Mouse (Mus musculus) left cerebral cortex, postnatal 36 days (tissue): ENCODE measurements around the gene Tmem42. TPM values are rescaled to one million over a fixed set of nuclear protein-coding genes. Genes with fewer than 3 reads are reported as not detected.

Experiments used
- DNase-seq, 2 experiments: peaks; one replicate each; pipeline ENCODE4 v3.0.0; 2021 to 2022; ENCODE audit warnings: low spot score in 2 of 2, mixed read lengths in 1 of 2
- intact Hi-C: fragments of 180-260 bp; cut with DNase I; formaldehyde crosslinking; loops from one replicate; pipeline ENCODE4 v1.15.1; 2025
- total RNA-seq, 2 experiments: library from RNA; stranded (reverse); gene quantifications; 2 replicates each; pipeline ENCODE4 v1.2.3; 2021

Gene Tmem42
- 10 to 100 TPM; 29.0 to 32.3 TPM for total RNA-seq

- intact Hi-C loops: loop anchor here (2.0 to 5.0 kb wide), 2 partner anchors 69 to 92 kb away; partner anchors contain the start of genes 1110059G10Rik, Exosc7, Kif15 and Zdhhc3
- peak; percentile 89 to 91 for DNase-seq
Observed at GRCm38 (mm10) chr9:123020995-123021631, at the start of gene Tmem42. Tmem42 (plus strand) TSS chr9:123021326.

DNA sequence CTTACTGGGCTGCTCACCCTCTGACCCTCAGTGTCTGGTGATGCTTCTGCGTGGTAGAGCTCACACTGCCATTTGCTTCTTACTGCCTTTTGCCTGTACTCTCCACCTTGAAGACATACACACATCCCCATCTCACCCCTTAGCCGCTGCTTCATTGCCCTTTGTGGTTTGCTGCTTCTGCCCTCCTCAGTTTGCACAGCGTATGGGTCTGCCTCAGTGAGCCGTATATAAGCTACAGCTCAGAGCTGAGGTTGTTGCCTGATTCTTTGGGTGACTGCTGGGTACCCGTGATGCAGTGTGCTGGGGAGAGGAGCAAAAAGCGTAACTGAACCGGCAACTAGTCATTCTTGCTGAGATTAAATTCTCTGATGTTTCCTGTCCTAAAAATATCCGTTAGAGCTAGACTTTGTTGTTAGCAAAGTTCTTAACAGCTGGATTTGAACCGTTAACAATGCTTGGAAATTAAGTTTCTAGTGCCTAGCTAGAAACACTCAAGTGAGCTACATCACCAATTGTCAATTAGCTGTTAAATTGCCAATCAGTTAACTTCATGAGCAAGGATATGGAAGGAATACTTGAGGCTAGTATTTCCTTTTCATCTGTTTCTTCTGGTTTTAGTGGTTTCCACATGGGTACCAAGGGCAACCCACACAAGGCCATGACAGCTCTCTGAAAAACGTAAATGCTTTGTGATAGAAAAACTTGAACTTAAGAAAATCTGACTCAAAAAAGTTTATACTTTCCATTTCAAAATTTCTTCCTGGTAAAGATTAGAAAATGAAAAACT is 22.5 kb upstream of the Tmem42 start:
- intact Hi-C loops: no loop called here
- no peak for DNase-seq

DNA sequence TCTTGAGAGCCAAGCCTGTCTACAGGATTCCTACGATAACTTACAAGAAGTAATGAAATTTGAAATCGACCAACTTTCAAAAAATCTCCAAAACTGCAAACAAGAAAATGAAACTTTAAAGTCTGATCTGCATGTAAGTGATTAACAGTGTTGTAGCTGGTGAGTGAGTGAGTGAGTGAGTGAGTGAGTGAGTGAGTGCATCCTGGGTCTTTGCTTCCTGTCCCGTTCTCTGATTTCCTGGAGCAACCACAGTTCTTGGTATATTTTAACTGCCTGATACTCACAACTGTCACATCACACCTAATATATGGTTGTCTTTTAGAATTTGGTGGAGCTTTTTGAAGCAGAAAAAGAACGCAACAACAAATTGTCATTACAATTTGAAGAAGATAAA is 21.9 kb upstream of the Tmem42 start:
- intact Hi-C loops: no loop called here
- no peak for DNase-seq

DNA sequence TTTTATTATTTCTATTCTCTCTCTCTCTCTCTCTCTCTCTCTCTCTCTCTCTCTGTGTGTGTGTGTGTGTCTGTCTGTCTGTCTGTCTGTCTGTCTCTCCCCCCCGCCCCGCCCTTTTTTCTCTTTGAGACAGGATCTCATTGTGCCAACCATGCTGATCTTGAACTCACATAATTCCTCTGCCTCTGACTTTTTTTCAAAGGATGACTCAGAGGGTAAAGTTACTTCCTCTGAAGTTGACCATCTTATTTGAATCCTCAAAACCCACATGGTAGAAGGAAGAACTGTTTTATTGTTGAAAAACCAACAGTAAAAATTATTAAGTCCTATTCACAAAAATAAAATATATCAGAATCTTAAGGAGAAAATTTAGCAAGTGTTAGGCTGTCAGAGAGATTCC is 16.4 kb upstream of the Tmem42 start:
- intact Hi-C loops: no loop called here
- DNase-seq: no peak

- no peak for DNase-seq
- intact Hi-C loops: no loop called here
Observed at GRCm38 (mm10) chr9:123006071-123006470, 15.1 kb upstream of the Tmem42 start.

GRCm38 (mm10) chr9:123021636-123022379 is 682 bp downstream of the Tmem42 start:
- intact Hi-C loops: loop anchor here (2.0 to 5.0 kb wide), 2 partner anchors 70 to 91 kb away; partner anchors contain the start of genes 1110059G10Rik, Exosc7, Kif15 and Zdhhc3
- DNase-seq: peak; percentile 16 to 18

GRCm38 (mm10) chr9:123024201-123024600 is 3.1 kb downstream of the Tmem42 start:
- DNase-seq: no peak
- intact Hi-C loops: loop anchor here (5.0 kb wide), 1 partner anchor 72 kb away; the partner anchor contains the start of genes 1110059G10Rik and Kif15

DNA sequence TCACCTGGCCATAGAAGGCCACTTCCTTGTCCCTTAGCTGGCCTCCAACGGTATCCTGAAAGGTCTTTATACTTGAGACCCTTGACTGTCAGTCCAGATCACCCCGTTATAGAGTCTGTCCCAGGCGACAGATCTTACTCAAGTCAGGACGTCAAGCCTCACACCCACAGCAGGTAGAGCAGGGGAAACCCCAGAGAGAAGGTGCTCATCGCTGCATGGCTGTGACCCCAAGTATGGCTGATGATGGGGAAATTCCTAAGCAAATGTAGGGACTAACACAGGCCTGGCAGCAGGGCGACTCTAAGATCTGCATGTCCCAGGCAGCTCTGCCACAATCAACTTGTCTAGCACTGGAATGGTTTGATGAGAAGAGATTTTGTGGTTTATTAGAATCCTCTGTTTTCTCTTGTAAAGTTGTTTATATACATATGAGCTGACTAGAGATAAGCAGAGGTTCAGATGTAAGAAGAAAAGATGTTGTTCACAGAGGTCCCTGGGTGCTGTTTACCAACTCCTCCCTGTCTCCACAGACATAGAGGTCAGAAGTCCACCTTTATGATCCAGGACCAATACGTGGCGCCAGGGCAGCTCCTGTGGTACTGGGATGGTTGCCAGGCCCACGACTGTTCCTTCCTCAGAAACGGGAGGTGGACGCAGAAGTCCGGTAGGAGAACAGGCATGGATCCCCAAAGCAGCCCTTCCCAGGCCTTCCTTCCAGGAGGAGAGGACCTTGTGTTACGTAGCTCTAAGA is 10.5 kb downstream of the Tmem42 start:
- DNase-seq: no peak
- intact Hi-C loops: no loop called here

DNA sequence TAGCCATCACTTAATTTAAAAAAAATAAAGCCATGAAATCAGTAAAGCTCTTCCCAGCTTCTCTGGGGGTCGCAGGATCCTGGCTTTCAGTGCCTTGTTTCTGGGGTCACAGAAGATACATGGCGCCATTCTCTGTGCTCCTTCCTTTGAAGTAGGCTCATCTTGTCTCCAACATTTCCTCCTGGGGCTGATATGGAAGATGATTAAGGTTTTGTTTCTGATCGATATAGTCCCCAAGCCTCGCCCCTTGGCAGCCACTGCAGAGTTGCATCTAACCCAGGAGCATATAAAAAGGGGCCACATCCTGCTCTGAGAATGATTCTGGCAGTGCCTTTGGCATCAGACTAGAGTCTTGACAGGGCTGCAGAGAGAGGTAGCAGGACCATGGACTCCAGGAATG is 13.3 kb downstream of the Tmem42 start, which contains the start of gene Tgm4:
TSS of gene Tgm4 (plus strand) at position 301 of the 400 bp plus-strand sequence.
- no peak for DNase-seq
- intact Hi-C loops: no loop called here

- intact Hi-C loops: no loop called here
- no peak for DNase-seq
Observed at GRCm38 (mm10) chr9:123047665-123048064, 26.5 kb downstream of the Tmem42 start.

DNA sequence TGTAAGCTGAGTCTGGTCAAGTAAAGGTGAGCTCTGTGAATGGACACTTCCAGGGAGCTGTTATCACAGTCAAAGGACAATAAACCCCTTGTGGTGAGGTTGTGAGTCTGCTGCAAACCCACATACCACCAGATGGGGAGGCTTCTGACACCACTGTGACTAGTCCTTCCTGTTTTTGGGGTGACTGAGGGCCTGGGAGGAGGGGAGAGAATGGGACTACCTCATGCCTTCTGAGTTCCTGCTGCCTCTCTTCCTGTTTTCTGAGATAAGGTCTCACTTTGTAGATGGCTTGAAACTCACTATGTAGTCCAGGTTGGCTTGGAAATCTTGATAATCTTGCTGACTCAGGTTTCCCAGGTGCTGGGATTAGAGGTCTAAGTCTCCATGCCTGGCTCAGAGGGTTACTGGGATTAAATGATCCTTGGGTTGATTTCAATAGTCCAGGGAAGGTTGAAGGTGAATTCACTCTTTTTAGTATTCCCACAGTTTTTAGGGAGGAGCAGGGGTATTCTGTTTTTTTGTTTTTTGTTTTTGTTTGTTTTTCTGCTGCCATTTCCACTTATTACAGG is 37.7 kb downstream of the Tmem42 start:
- no peak for DNase-seq
- intact Hi-C loops: no loop called here

DNA sequence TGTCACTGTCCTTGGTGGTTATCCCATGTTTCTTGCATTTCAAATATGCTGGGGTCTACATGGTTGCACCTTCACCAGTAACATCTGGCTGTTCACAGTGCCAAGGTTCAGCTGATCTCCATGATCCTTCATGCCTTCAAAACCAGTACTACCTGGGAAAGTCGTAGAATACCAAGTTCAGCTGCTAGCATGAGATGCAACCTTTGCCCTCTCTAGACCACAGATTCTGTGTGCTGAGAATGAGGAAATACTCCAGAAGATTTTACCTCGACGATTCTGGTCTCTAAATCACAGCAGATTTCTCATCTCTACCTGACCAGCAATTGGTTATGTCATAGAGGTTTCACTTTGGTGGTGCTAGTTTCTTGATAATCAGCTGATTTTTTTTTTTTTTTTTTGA is 39.0 kb downstream of the Tmem42 start:
- intact Hi-C loops: no loop called here
- DNase-seq: no peak

Other genes starting within 250 kb of the Tmem42 start
- 10 to 100 TPM; 16.2 to 16.8 TPM for gene Tcaim, start 215.8 kb upstream of the Tmem42 start, total RNA-seq
- not detected for gene Gm35549, start 177.3 kb upstream of the Tmem42 start, total RNA-seq
- gene Zfp445, start 155.3 kb upstream of the Tmem42 start, total RNA-seq: 100 to 1,000 TPM; 135 to 167 TPM
- 1 to 10 TPM; 3.5 to 5.5 TPM for gene Zkscan7, start 135.6 kb upstream of the Tmem42 start, total RNA-seq
- gene Zfp105, start 98.3 kb upstream of the Tmem42 start, total RNA-seq: 1 to 10 TPM; 7.2 to 8.7 TPM
- 10 to 100 TPM; 20.8 to 22.0 TPM for gene 1110059G10Rik, start 70.3 kb upstream of the Tmem42 start, total RNA-seq
- gene Kif15, start 70.3 kb upstream of the Tmem42 start, total RNA-seq: 1 to 10 TPM; 1.2 TPM
- gene Tgm4, start 13.4 kb downstream of the Tmem42 start, total RNA-seq: 1 to 10 TPM in 1 of 2 experiments, under 1 TPM in 1; 0.54 to 2.9 TPM
- gene Zdhhc3, start 91.9 kb downstream of the Tmem42 start, total RNA-seq: 10 to 100 TPM; 59.8 to 77.8 TPM
- 10 to 100 TPM; 37.2 to 41.7 TPM for gene Exosc7, start 91.9 kb downstream of the Tmem42 start, total RNA-seq
- gene Clec3b, start 129.6 kb downstream of the Tmem42 start, total RNA-seq: 1 to 10 TPM; 3.5 to 4.0 TPM
- gene Cdcp1, start 194.7 kb downstream of the Tmem42 start, total RNA-seq: under 1 TPM; 0.14 to 0.27 TPM
- gene Tmem158, start 239.4 kb downstream of the Tmem42 start, total RNA-seq: 10 to 100 TPM; 59.1 to 64.8 TPM